Mouse (Mus musculus): ENCODE data around the gene Tkt. TPM values are rescaled to one million over a fixed set of nuclear protein-coding genes. Genes with fewer than 3 reads are reported as not detected.

Tkt gene
- polyA plus RNA-seq, 1 experiment: 224 TPM

DNA sequence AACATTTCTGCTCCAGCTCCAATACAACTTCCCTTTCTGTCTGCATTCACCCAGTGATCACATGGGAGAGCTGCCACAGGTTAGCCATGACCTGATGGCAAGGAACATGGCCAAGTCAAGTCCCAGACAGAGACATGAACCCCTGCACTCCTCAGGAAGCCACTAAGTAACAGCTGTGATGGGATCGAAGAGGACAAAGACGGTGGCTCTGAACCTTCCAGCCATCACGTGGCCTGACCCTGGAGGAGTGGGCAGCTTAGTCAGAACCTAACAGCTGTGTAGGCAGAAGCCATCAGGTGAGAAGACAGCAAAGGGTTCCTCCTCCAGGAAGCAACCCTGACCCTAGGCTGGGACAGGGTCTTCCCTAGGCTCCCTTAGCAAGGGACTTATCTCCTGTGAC lies 61.3 kb downstream of the Tkt start:
- DNase-seq (ENCODE audit: low read depth): no peak
- TF ChIP-seq CTCF (IDR thresholded peaks at IDR 0.05; ENCODE audit: borderline replicate concordance, extremely low read depth, insufficient read depth, insufficient read length) (no peak), POLR2A (IDR thresholded peaks at IDR 0.05; ENCODE audit: borderline replicate concordance, extremely low read depth, insufficient read depth, insufficient read length, poor library complexity, severe bottlenecking) (no peak)

DNA sequence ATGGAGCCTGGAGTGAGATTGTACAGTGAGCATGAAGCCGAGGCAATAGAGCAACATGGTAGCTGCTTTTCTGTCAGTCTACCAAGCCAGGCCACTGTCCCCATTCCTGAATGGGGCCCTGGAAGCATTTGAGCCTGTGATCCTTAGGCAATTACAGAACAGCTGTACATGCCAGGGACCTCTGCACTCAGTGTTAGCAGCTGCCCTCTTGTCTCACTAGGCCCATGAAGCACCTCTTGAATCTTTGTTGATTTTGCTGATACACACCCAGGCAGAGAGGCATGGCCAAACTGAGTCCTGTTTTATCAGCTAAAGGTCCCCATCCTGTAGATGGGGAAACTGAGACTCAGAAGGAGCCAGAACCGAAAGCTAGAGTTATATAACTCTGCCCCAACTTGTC lies 62.1 kb downstream of the Tkt start:
- TF ChIP-seq CTCF (IDR thresholded peaks at IDR 0.05; ENCODE audit: borderline replicate concordance, extremely low read depth, insufficient read depth, insufficient read length): no peak
- TF ChIP-seq POLR2A (IDR thresholded peaks at IDR 0.05; ENCODE audit: borderline replicate concordance, extremely low read depth, insufficient read depth, insufficient read length, poor library complexity, severe bottlenecking): no peak
- no peak for DNase-seq (ENCODE audit: low read depth)

- TF ChIP-seq CTCF (IDR thresholded peaks at IDR 0.05; ENCODE audit: borderline replicate concordance, extremely low read depth, insufficient read depth, insufficient read length): no peak
- TF ChIP-seq POLR2A (IDR thresholded peaks at IDR 0.05; ENCODE audit: borderline replicate concordance, extremely low read depth, insufficient read depth, insufficient read length, poor library complexity, severe bottlenecking): no peak
Measured at GRCm38 (mm10) chr14:30610940-30611339, 62.8 kb downstream of the Tkt start.

GRCm38 (mm10) chr14:30612523-30612922 lies 64.4 kb downstream of the Tkt start:
- no peak for TF ChIP-seq POLR2A (IDR thresholded peaks at IDR 0.05; ENCODE audit: borderline replicate concordance, extremely low read depth, insufficient read depth, insufficient read length, poor library complexity, severe bottlenecking)
- peak; percentile 84 for TF ChIP-seq CTCF (IDR thresholded peaks at IDR 0.05; ENCODE audit: borderline replicate concordance, extremely low read depth, insufficient read depth, insufficient read length)
- DNase-seq (ENCODE audit: low read depth): peak; percentile 57

More at GRCm38 (mm10) chr14:30610940-30611339, 62.8 kb downstream of the Tkt start:
- no peak for DNase-seq (ENCODE audit: low read depth)

DNA sequence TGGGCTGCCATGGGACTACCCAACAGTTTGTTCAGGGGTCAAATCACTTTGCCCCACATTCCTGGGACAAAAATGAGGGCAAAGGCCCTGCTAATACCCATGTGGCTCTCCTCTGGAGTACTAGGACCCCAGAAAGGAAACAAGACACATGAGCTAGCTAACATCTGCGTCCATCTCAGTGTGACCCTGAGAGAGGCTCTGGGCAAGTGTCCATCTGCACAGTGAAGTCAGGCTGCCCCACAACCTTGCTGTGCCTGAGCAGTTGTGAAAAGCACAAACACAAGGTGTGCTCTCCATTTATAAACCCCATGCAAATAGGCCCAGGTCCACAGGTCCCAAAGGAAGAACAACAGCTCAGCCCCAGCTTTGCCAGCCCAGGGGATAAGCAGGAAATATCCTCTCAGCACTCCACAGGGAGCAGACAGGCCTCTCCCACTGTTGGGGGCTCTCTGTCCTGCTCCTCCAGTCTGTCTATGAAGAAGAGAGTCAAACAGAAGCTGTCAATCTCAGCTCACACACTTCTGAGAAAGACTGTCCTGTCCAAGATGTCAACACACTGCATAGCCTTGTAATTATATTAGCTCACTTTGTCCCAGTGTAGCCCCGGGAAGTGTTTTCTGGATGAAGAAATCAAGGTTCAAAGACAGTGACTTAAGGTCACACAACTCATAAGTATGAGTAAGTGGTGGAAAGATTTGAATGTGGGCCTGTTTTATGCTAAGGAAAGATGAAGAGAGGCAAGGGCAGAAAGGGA lies 65.0 kb downstream of the Tkt start:
- TF ChIP-seq POLR2A (IDR thresholded peaks at IDR 0.05; ENCODE audit: borderline replicate concordance, extremely low read depth, insufficient read depth, insufficient read length, poor library complexity, severe bottlenecking) (no peak), CTCF (IDR thresholded peaks at IDR 0.05; ENCODE audit: borderline replicate concordance, extremely low read depth, insufficient read depth, insufficient read length) (no peak)
- DNase-seq (ENCODE audit: low read depth): no peak

- TF ChIP-seq CTCF (IDR thresholded peaks at IDR 0.05; ENCODE audit: borderline replicate concordance, extremely low read depth, insufficient read depth, insufficient read length) (no peak), POLR2A (IDR thresholded peaks at IDR 0.05; ENCODE audit: borderline replicate concordance, extremely low read depth, insufficient read depth, insufficient read length, poor library complexity, severe bottlenecking) (no peak)
- DNase-seq (ENCODE audit: low read depth): no peak
Measured at GRCm38 (mm10) chr14:30616751-30617150, 68.6 kb downstream of the Tkt start.

DNA sequence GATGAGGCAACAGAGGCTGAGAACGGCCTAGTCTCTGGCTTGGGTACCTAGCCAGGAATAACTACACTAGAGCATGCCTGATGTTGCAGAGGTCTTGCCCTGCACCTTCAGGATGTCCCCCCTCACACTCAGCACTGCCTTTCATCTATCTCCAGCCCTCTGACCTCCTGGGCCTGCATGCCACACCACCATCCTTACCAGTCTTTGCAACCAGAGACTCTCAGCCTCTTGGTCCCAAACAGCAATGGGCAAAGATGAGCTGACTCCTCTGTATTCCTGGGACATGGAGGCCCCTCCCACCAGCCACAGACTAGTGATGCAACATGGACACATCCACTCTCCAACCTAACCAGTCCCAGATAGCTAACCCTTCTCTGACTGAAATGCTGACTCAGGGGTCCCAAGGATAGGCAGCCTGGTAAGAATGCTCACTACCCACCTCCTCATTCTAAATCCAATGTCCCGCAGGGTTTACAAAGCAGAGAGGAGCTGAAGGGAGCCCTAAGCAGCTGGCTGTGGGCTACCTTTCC lies 70.7 kb downstream of the Tkt start:
- TF ChIP-seq CTCF (IDR thresholded peaks at IDR 0.05; ENCODE audit: borderline replicate concordance, extremely low read depth, insufficient read depth, insufficient read length) (no peak), POLR2A (IDR thresholded peaks at IDR 0.05; ENCODE audit: borderline replicate concordance, extremely low read depth, insufficient read depth, insufficient read length, poor library complexity, severe bottlenecking) (no peak)
- DNase-seq (ENCODE audit: low read depth): no peak

DNA sequence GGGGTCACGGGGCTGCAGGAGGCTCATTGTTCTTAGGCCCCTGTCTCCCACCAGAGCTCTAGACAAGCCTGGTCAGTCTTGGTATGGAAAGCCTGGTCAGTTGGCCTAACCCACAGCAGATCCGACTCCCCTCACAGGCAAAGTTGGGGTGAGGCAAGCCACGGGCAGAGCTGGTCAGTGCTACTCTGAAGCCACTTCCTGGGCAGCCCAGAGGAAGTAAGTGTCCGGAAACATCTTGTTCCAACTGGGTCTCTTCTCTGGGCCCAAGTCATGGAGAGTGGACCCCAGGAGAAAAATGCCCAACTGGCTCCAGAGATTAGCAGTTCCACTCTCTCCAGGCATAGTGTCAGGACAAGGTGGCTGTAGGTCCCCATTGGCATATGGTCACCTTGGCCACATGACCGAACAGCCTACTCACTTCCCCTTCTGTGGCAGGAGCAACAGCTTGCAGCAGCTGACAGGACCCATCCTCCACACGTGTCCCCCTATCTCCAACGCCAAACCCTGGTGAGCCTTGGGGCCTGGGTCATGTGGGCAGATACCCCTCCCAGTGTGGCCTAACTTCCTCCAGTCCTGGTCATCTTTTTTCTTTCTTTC lies 71.9 kb downstream of the Tkt start:
- DNase-seq (ENCODE audit: low read depth): no peak
- no peak for TF ChIP-seq CTCF (IDR thresholded peaks at IDR 0.05; ENCODE audit: borderline replicate concordance, extremely low read depth, insufficient read depth, insufficient read length)
- TF ChIP-seq POLR2A (IDR thresholded peaks at IDR 0.05; ENCODE audit: borderline replicate concordance, extremely low read depth, insufficient read depth, insufficient read length, poor library complexity, severe bottlenecking): no peak

DNA sequence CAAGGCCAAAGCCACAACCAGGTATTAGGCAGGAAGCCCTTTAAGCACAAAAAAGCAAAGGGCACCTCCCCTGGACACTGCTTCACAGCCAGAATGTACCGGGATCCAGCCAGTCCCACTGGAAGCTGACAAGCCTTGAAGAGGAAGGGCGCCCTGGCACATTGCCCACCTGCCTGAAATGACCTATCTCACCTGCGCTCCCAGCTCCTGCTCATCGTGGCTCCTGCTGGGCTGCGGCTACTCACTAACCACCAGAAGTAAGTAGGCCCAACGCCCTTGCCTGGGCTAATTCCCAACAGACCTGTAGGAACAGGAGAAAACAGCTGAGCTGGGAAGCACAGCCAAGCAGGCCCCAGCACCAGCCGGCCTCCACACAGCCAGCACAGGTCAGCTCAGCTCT lies 74.0 kb downstream of the Tkt start:
- TF ChIP-seq POLR2A (IDR thresholded peaks at IDR 0.05; ENCODE audit: borderline replicate concordance, extremely low read depth, insufficient read depth, insufficient read length, poor library complexity, severe bottlenecking) (no peak), CTCF (IDR thresholded peaks at IDR 0.05; ENCODE audit: borderline replicate concordance, extremely low read depth, insufficient read depth, insufficient read length) (no peak)
- DNase-seq (ENCODE audit: low read depth): no peak

- no peak for DNase-seq (ENCODE audit: low read depth)
- TF ChIP-seq CTCF (IDR thresholded peaks at IDR 0.05; ENCODE audit: borderline replicate concordance, extremely low read depth, insufficient read depth, insufficient read length) (no peak), POLR2A (IDR thresholded peaks at IDR 0.05; ENCODE audit: borderline replicate concordance, extremely low read depth, insufficient read depth, insufficient read length, poor library complexity, severe bottlenecking) (no peak)
Measured at GRCm38 (mm10) chr14:30622556-30622955, 74.4 kb downstream of the Tkt start.

Other genes with a start within 250 kb of the Tkt start
- gene Dcp1a, start 68.8 kb upstream of the Tkt start, polyA plus RNA-seq (2012; rRNA removed): 33.5 and 35.4 TPM in 2 replicates
- gene Cacna1d, start 56.9 kb upstream of the Tkt start, polyA plus RNA-seq (2012; rRNA removed): 29.9 and 34.7 TPM in 2 replicates
- 36.8 and 44.7 TPM in 2 replicates for gene Prkcd, start 77.9 kb downstream of the Tkt start, polyA plus RNA-seq (2012; rRNA removed)
- gene Rft1, start 106.0 kb downstream of the Tkt start, polyA plus RNA-seq (2012; rRNA removed): 10.7 and 12.2 TPM in 2 replicates
- 6.5 and 10.6 TPM in 2 replicates for gene Sfmbt1, start 166.5 kb downstream of the Tkt start, polyA plus RNA-seq (2012; rRNA removed)

All from brain, embryonic 14.5 days (tissue).